ENCODE assay signal across 7 mouse cellular contexts in the genomic region with DNA sequence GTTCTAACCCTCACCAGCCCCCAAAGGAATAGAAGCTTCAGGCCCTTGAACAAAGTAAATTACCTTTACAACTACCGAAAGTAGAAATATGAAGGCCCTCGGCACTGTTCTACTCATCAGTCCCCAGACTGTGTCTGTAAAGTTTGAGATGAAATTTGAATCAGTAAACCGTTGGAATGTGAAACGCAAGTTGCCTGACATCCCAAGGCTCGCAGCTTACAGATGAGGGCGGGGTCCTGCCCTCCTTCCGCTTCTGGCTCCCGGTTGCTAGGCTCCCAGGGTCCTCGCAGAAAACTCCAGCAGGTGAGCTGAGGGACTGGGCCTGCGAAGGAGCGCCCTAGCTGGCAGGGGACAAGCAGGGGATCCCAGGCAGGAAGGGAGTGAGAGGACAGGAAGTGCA. TPM values are rescaled to one million over a fixed set of nuclear protein-coding genes. Genes with fewer than 3 reads are reported as not detected.
DNase-seq lines count a peak whose midpoint lies in the region; ATAC-seq and TF ChIP-seq lines count a peak whose summit lies in the region.

A gene (plus strand): TSS at position 270 of the 400 bp plus-strand sequence.

- peak within 1 kb of the TSS; percentile 91 for H3K4me2 ChIP-seq in embryonic facial prominence, embryonic 14.5 days (ENCODE audit: low read depth, low read length)
- peak within 1 kb of the TSS; percentile 71 for H3K4me2 ChIP-seq in liver, embryonic 12.5 days
- H3K4me2 ChIP-seq in myocyte (ENCODE audit: low read depth), result peak within 1 kb of the TSS; percentile 6

- under 1% methylated on average over 11 of the region's 11 CpGs for WGBS in embryonic facial prominence, embryonic 14.5 days
- 6% methylated on average over 11 of the region's 11 CpGs for WGBS in liver, embryonic 12.5 days (ENCODE audit: insufficient replicate concordance)

- H3K27ac ChIP-seq in embryonic facial prominence, embryonic 14.5 days (replicated peaks; ENCODE audit: low read depth, low read length), result no peak within 1 kb of the TSS
- no peak within 1 kb of the TSS for H3K27ac ChIP-seq in liver, embryonic 12.5 days

- H3K9me3 ChIP-seq in E14TG2a.4 (ENCODE audit: low read length), result no peaks in the 10 kb centered on the region
- H3K9me3 ChIP-seq in embryonic facial prominence, embryonic 14.5 days (ENCODE audit: control insufficient read depth, low read length), result no peaks in the 10 kb centered on the region
- H3K9me3 ChIP-seq in liver, embryonic 12.5 days (replicated peaks), result no peaks in the 10 kb centered on the region

- ATAC-seq in embryonic facial prominence, embryonic 14.5 days (ENCODE audit: low read depth), result peak; percentile 90
- peak; percentile 46; the same call in 1 of the 2 replicates for ATAC-seq in liver, embryonic 12.5 days

- H3K36me3 ChIP-seq in E14TG2a.4 (ENCODE audit: insufficient read depth, low read length) (peaks cover 39% of the 10 kb centered on the region), myocyte (ENCODE audit: control insufficient read depth, insufficient read depth) (peaks cover 31% of the 10 kb centered on the region)
- peaks cover 36% of the 10 kb centered on the region for H3K36me3 ChIP-seq in embryonic facial prominence, embryonic 14.5 days (ENCODE audit: control insufficient read depth, insufficient read depth, low read length)
- peaks cover 39% of the 10 kb centered on the region for H3K36me3 ChIP-seq in liver, embryonic 12.5 days

- peaks cover 16% of the 10 kb centered on the region for H3K27me3 ChIP-seq in E14TG2a.4 (ENCODE audit: insufficient read depth, low read length)
- peaks cover 7% of the 10 kb centered on the region; the same call in 1 of the 2 replicates for H3K27me3 ChIP-seq in embryonic facial prominence, embryonic 14.5 days (replicated peaks; ENCODE audit: control insufficient read depth, insufficient read depth, low read length)
- peaks cover 34% of the 10 kb centered on the region for H3K27me3 ChIP-seq in liver, embryonic 12.5 days (replicated peaks)
- no peaks in the 10 kb centered on the region for H3K27me3 ChIP-seq in myocyte (ENCODE audit: control insufficient read depth, insufficient read depth, insufficient read length)

- peak; percentile 26 to 63 for DNase-seq in adrenal gland, adult (ENCODE audit: inconsistent age in 2 of 2, low spot score in 1 of 2)
- peak; percentile 69 for DNase-seq in embryonic facial prominence, embryonic 14.5 days (ENCODE audit: low spot score)
- peak; percentile 16 for DNase-seq in heart, postnatal 4 days
- no peak for DNase-seq in MN1 (ENCODE audit: low spot score)

- no peak within 1 kb of the TSS for H3ac ChIP-seq in myocyte (ENCODE audit: control insufficient read depth, insufficient read length)

- peaks cover 37% of the 10 kb centered on the region for H3K4me1 ChIP-seq in E14TG2a.4 (replicated peaks; ENCODE audit: low read depth, low read length)
- H3K4me1 ChIP-seq in embryonic facial prominence, embryonic 14.5 days (ENCODE audit: control insufficient read depth, insufficient read depth, low read length), result peaks cover 11% of the 10 kb centered on the region
- H3K4me1 ChIP-seq in liver, embryonic 12.5 days, result peaks cover 12% of the 10 kb centered on the region

- peak within 1 kb of the TSS; percentile 60 for H3K9ac ChIP-seq in embryonic facial prominence, embryonic 14.5 days (ENCODE audit: low read depth, low read length)
- peak within 1 kb of the TSS; percentile 42 for H3K9ac ChIP-seq in liver, embryonic 12.5 days

- no peaks in the 10 kb centered on the region for H3K79me2 ChIP-seq in myocyte (ENCODE audit: control insufficient read depth, insufficient read depth)

- no peak for TF ChIP-seq CTCF in E14TG2a.4 (conservative IDR thresholded peaks at IDR 0.05; ENCODE audit: low read length)

- TF ChIP-seq POLR2A in myocyte (IDR thresholded peaks at IDR 0.05; ENCODE audit: insufficient read length, low read depth), result no peak

- H3K4me3 ChIP-seq in E14TG2a.4 (replicated peaks; ENCODE audit: low read length), result peak within 1 kb of the TSS; percentile 74
- peak within 1 kb of the TSS; percentile 49 for H3K4me3 ChIP-seq in embryonic facial prominence, embryonic 14.5 days (ENCODE audit: low read depth, low read length)
- peak within 1 kb of the TSS; percentile 44 for H3K4me3 ChIP-seq in liver, embryonic 12.5 days
- no peak within 1 kb of the TSS for H3K4me3 ChIP-seq in myocyte

TF ChIP-seq in myocyte, 11 proteins besides CTCF, POLR2A, EP300 and RAD21:
- no peak for TF ChIP-seq SRF (IDR thresholded peaks at IDR 0.05; ENCODE audit: control insufficient read depth, insufficient read length, low read depth)
- TF ChIP-seq POLR2AphosphoS2 (IDR thresholded peaks at IDR 0.05; ENCODE audit: insufficient read length, low read depth), result no peak
- no peak for TF ChIP-seq MYOD1 (IDR thresholded peaks at IDR 0.05; ENCODE audit: control insufficient read depth in 1 of 3, insufficient read length in 2 of 3, low read depth in 2 of 3)
- no peak for TF ChIP-seq REST (IDR thresholded peaks at IDR 0.05; ENCODE audit: insufficient read depth, insufficient read length)
- TF ChIP-seq USF1 (IDR thresholded peaks at IDR 0.05; ENCODE audit: low read depth), result no peak
TF ChIP-seq in myocyte: peak in this region for 0.

RNA-seq across cellular contexts. Expression of the gene that starts here (rescaled TPM):
- 1.7 and 2.8 TPM in 2 replicates for polyA plus RNA-seq in embryonic facial prominence, embryonic 14.5 days (2014; fragmentation: Nextera tagmentation; extraction: Ambion mirVana)
- total RNA-seq in heart, postnatal 4 days (2021), result 1 to 10 TPM; 1.6 to 2.0 TPM
- 0.07 TPM in 2 replicates for polyA plus RNA-seq in liver, embryonic 12.5 days (2016; fragmentation: Nextera tagmentation; extraction: Ambion mirVana)
- polyA plus RNA-seq in myocyte (2012; fragmentation: generic; extraction: Trizol), result not detected

Comparison
In these comparisons a context has a peak if more than half of its experiments do, and no peak if none do; other contexts are left out.
1. Peak in ATAC-seq, H3K4me3 ChIP-seq, H3K9ac ChIP-seq and H3K4me2 ChIP-seq in liver, embryonic 12.5 days; RNA of the gene not detected or under 1 TPM.
2. H3K4me2 ChIP-seq: peak in every context shown above with its lines; median percentile 91 in embryonic facial prominence, embryonic 14.5 days; 71 in liver, embryonic 12.5 days; 6 in myocyte.